Mouse (Mus musculus) megakaryocyte-erythroid progenitor cell, adult 5-6 weeks (primary cell): Measurements from ENCODE around the gene Lamb1. TPM values are rescaled to one million over a fixed set of nuclear protein-coding genes. Genes with fewer than 3 reads are reported as not detected.
A peak's percentile ranks its signal among the peaks of the same experiment; 100 is the strongest.

Source experiments
- ATAC-seq: replicated peaks from 2 replicates; pipeline ENCODE4 v1.8.0; 2016; ENCODE audit warnings: mild to moderate bottlenecking, inconsistent platforms; ENCODE audit not compliant: severe bottlenecking, poor library complexity, low FRiP score, low TSS enrichment
- total RNA-seq, 2 experiments: library from RNA; stranded (forward) in 1 of 2; stranded (reverse) in 1 of 2; fragments of 200-1000, 215-1000 nt in 1 of 2; fragments of >200 nt in 1 of 2; fragmentation: Nextera tagmentation in 1 of 2; gene quantifications; 2 replicates each; pipeline ENCODE4 v1.2.3; 2014 to 2017

Gene Lamb1
- total RNA-seq, 2 experiments from 2014 or later: not detected

DNA sequence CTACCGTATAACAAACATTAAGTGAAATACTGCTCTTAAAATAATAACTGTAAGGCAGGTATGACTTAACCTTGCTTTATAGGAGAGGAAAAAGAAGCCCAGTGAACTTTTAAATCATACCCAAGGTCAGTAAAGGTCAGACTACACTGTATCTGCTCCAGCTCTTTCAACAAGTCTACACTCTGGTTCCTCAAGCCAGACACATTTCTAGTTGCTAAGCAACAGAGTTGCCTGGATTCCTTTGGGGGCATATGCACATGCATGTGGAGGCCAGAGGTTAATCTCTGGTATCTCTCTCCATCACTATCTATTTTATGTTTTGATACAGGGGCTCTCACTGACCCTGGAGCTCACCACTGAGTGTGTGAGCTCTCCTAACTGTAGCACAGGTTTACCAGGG, 104.1 kb downstream of the Lamb1 start:
- ATAC-seq: no peak

DNA sequence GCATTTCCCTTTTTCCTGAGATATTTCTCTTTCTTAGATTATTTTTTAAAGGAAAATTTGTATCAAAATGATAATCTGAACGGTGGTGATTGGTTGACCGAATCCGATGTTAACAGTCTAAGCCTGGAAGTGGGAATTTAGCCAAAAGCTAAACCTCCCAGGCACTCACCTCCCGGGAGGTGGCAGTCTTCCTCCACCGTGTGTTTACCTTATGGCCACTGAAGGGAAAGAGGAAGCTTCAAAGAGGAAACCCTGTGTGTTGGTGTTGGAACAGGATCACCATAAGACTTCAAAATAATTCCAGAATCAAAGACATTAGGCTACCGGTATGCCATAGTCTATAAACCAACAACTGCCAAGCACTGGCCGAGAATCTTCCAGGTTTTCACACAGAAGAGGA, 104.6 kb downstream of the Lamb1 start:
- ATAC-seq: no peak

DNA sequence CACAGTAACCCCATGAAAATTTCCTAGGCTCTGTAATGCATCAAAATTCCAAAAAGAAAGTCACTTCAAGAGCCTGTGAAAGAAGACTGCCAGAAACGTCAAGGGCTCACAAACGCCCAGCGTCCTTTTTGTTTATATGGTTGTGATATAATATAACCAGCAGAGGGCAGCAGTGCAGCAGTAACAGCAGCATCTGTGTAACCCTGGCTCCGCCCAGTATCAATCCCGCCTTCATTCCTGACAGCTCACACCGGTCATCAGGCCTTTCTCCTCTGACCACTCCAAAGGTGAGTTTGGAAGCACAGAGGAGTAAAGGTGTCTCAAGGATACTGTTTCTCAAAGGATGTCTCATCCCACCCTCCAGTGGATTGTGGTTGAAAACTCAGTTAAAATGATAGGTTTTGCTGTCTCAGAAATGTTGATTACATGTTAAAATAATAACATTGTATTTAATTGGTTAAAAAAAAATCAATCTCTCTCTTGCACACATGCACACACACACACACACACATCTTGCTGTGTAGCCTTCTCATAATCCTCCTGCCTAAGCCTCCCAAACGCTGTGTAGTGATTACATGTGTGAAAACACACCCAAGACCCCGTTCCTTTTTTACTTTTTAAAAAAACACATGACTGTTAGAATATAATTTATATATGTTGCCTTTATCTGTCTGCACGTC, 109.7 kb downstream of the Lamb1 start:
- ATAC-seq: peak; percentile 90

DNA sequence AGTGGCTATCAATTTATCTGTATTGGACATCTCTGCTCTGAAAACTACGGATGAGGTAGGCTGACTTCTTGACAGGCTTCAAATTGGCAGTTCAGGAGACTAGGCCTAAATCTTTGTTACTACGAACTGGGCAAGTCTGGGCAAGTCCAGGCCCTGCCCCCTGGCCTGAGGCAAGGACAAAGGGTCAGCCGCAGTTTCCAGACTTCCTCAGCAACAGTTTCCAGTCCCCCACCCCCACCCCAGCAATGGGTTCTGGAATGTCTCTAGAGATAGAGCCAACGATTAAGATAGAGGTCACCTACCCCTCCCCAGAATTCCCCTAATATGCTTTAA, 110.2 kb downstream of the Lamb1 start:
- ATAC-seq: no peak

DNA sequence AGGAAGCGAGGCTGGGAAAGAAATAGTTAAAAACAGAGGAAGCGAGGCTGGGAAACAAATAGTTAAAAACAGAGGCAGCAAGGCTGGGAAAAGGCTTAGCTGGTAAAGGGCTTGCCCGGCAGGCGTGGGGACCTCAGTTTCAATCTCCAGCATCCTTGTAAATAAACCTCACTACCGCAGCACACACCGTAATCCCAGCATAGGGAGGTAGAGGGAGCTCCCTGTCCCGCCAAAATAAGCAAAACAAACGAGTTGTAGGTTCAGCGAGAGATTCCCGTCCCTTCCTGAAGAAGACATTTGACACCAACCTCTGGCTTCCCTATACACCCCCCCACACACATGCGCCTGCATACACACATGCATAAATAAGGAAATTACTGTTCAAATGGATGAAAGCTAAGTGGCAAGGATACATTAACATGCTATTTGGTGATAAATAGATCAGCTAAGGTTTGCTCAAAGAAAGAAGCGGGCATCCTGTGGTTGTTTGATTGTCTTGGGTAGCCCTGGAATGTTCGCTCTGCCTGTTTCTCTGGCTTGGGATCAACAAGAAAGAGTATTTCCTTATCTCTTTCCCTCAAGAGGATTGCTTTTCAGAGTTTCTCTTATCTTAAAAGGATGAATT, 111.4 kb downstream of the Lamb1 start:
- no peak for ATAC-seq

DNA sequence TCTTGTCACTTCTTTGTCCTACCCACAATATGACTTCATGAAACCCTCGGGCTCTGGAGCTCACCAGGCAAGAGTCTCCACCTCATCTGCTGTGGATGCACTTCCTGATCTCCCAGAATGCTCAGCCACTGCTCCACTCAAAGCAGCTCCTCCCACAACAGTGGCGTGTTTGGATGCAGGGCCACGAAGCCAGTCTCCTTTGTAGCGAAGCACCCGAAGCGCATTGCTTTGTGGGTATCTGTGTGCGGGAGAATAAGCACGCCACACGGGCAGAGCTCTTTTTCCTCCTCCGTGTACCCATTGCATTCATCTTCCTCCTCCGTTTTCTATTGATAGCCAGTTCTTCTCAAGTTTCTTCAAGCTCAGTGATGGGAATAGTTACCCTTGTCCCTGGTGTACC, 112.2 kb downstream of the Lamb1 start:
- no peak for ATAC-seq

Other genes with a start within 250 kb of the Lamb1 start
- 0.35 and 1.1 TPM in 2 replicates for gene Fam110c, start 191.4 kb upstream of the Lamb1 start, total RNA-seq (2014; fragmentation: Nextera tagmentation)
- gene Fam110c, start 191.4 kb upstream of the Lamb1 start, total RNA-seq (2017): 3.0 and 3.9 TPM in 2 replicates
- not detected in 2 replicates for gene Gm6993, start 24.5 kb upstream of the Lamb1 start, total RNA-seq (2014; fragmentation: Nextera tagmentation)
- not detected in 2 replicates for gene Gm6993, start 24.5 kb upstream of the Lamb1 start, total RNA-seq (2017)
- gene Dld, start 86.2 kb downstream of the Lamb1 start, total RNA-seq (2014; fragmentation: Nextera tagmentation): 81.1 and 83.7 TPM in 2 replicates
- 165 and 177 TPM in 2 replicates for gene Dld, start 86.2 kb downstream of the Lamb1 start, total RNA-seq (2017)
- gene Slc26a3, start 125.6 kb downstream of the Lamb1 start, total RNA-seq (2014; fragmentation: Nextera tagmentation): not detected in 2 replicates
- not detected in 2 replicates for gene Slc26a3, start 125.6 kb downstream of the Lamb1 start, total RNA-seq (2017)
- gene Cbll1, start 234.4 kb downstream of the Lamb1 start, total RNA-seq (2014; fragmentation: Nextera tagmentation): 27.1 and 53.1 TPM in 2 replicates
- 6.8 and 8.8 TPM in 2 replicates for gene Cbll1, start 234.4 kb downstream of the Lamb1 start, total RNA-seq (2017)